Mouse (Mus musculus) hindbrain, embryonic 10.5 days (tissue): ENCODE results near the gene Slc36a2. TPM values are rescaled to one million over a fixed set of nuclear protein-coding genes. Genes with fewer than 3 reads are reported as not detected.

Experiments
- DNase-seq: peaks from one replicate; pipeline ENCODE4 v3.0.0-alpha.2; 2017; ENCODE audit warnings: low spot score
- H3K27ac ChIP-seq: fragments of 300-500 bp; sonication (generic); 2 replicates; pipeline ENCODE4 v1.5.1; 2016; ENCODE audit warnings: mild to moderate bottlenecking, moderate library complexity
- H3K27me3 ChIP-seq: fragments of 300-500 bp; sonication (generic); 2 replicates; pipeline ENCODE4 v1.6.1; 2016; ENCODE audit warnings: mild to moderate bottlenecking; ENCODE audit not compliant: poor library complexity, insufficient read depth, severe bottlenecking
- H3K36me3 ChIP-seq: fragments of 300-500 bp; sonication (generic); 2 replicates; pipeline ENCODE4 v1.6.1; 2016; ENCODE audit warnings: mild to moderate bottlenecking, moderate library complexity
- H3K4me1 ChIP-seq: fragments of 300-500 bp; sonication (generic); replicated peaks from 2 replicates; pipeline ENCODE4 v1.6.1; 2016; ENCODE audit warnings: mild to moderate bottlenecking
- H3K4me3 ChIP-seq: fragments of 300-500 bp; sonication (generic); 2 replicates; pipeline ENCODE4 v1.5.1; 2016; ENCODE audit warnings: mild to moderate bottlenecking, moderate library complexity
- H3K9me3 ChIP-seq: fragments of 300-500 bp; sonication (generic); 2 replicates; pipeline ENCODE4 v1.6.1; 2016; ENCODE audit warnings: mild to moderate bottlenecking, moderate library complexity
- WGBS: fragments of 180-500 bp; shearing (Covaris S2); methylation state at CpG from one replicate; pipeline ENCODE4 v1.1.7; 2016; 5-methylcytosine and 5-hydroxymethylcytosine counted together
- polyA plus RNA-seq: library from polyadenylated mRNA; unstranded; fragments of >200 nt; fragmentation: Nextera tagmentation; extraction: Ambion mirVana; gene quantifications from 2 replicates; pipeline ENCODE4 v1.2.1, GENCODE M21; 2016

Gene Slc36a2
- polyA plus RNA-seq: 0.97 and 1.0 TPM in 2 replicates

DNA sequence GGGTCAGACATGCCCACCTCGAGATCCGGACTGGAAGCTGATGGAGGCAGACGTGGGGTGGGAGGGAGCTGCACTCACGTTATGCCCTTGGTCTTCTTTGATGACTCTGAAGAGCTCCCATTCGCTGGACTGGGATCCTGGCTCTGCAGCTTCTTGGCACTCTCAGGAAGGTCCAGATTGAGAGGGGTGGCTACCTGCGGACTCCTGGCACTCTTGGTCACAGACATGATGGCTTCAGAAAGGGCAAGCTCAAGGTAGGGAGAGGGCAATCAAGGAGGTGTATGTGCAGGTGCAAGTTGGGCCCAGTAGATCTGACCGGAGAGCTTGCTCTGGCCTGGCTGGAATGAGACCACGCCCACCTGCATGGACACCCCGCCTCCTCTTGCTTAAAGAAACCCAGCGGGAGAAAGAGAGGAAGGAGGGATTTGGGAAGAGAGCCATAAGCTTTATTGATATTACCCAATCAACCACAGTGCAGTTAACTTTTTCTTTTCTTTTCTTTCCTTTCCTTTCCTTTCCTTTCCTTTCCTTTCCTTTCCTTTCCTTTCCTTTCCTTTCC lies at the start of gene Slc36a2:
Slc36a2 (minus strand) TSS at position 345 of the 559 bp plus-strand sequence.
- no peak within 1 kb of the TSS for H3K4me3 ChIP-seq
- no peaks in the 10 kb centered on the region for H3K27me3 ChIP-seq
- no peak within 1 kb of the TSS for H3K27ac ChIP-seq
- no peaks in the 10 kb centered on the region for H3K9me3 ChIP-seq
- no peaks in the 10 kb centered on the region for H3K36me3 ChIP-seq
- WGBS: 27% methylated on average over 10 of the region's 10 CpGs
- H3K4me1 ChIP-seq: peaks cover 20% of the 10 kb centered on the region
- DNase-seq: no peak

DNA sequence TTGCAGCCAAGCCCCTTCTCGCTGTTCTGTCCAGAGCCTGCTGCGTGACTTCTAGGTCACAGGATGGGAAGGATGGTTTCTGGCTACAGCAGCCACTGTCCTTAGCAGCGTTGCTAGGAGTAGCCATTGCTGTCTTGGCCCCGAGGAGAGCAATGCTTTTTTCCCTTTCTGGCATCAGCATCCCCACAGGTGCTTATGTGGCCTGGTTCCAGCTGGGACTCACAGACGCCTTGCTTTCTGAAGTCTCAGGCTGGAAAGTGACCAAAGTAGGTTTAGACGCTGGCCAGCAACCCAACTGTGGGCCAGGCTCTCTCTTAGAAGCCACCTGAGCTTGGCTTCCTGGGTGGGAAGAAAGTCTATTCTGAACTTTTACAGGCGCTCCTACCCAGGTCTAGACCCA lies 49.4 kb upstream of the Slc36a2 start:
- Histone ChIP-seq H3K36me3 (peaks cover 19% of the 10 kb centered on the region), H3K9me3 (no peaks in the 10 kb centered on the region), H3K4me1 (0 out of 2 replicates have a peak, but pooled peaks cover 2% of the 10 kb centered on the region), H3K27ac (no peak overlapping the region), H3K27me3 (no peaks in the 10 kb centered on the region), H3K4me3 (no peak overlapping the region)
- 90% methylated on average over 7 of the region's 7 CpGs for WGBS
- no peak for DNase-seq

DNA sequence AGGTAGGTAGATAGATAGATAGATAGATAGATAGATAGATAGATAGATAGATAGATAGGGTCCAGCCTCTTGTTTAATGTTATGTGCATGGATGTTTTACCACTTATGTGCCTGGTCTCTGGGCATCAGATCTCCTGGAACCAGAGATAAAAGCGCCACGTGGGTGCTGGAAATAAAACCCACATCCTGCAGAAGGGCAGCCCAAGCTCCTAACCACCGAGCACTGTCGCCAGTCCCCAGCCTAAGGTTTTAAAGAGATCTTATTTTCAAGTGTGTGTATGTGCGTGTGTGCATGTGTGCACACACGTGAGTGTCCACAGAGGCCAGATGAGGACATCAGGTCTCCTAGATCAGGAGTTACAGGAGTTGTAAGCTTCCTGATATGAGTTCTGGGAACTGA lies 46.2 kb upstream of the Slc36a2 start:
- Histone ChIP-seq H3K4me3 (no peak overlapping the region), H3K27me3 (no peaks in the 10 kb centered on the region), H3K27ac (no peak overlapping the region), H3K4me1 (0 out of 2 replicates have a peak, but pooled peaks cover 2% of the 10 kb centered on the region), H3K9me3 (no peaks in the 10 kb centered on the region), H3K36me3 (peaks cover 32% of the 10 kb centered on the region)
- DNase-seq: no peak
- WGBS: 90% methylated on average over 6 of the region's 6 CpGs

DNA sequence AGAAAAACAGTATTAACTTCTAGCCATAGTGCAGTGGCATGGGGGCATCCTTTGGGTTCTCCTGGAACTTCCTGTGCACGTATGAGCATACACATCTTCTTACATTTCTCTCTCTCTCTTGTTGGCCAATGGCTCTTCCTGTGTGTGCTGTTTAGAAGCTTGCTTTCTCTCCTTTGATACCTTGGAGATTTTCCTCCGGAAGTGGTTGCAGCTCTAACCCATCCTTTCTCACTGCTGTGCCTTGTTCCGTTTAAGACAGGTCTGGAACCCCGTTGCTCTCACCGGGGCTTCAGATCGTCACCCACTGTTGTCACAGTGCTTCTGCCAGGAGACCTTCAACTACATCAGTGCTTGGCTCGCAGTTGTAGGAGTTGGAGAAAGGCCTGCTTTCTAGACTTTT lies 36.4 kb upstream of the Slc36a2 start:
- WGBS: 89% methylated on average over 7 of the region's 7 CpGs
- Histone ChIP-seq H3K4me3 (no peak overlapping the region), H3K27me3 (no peaks in the 10 kb centered on the region), H3K4me1 (no peaks in the 10 kb centered on the region), H3K9me3 (no peaks in the 10 kb centered on the region), H3K36me3 (peaks cover 68% of the 10 kb centered on the region), H3K27ac (no peak overlapping the region)
- DNase-seq: no peak

DNA sequence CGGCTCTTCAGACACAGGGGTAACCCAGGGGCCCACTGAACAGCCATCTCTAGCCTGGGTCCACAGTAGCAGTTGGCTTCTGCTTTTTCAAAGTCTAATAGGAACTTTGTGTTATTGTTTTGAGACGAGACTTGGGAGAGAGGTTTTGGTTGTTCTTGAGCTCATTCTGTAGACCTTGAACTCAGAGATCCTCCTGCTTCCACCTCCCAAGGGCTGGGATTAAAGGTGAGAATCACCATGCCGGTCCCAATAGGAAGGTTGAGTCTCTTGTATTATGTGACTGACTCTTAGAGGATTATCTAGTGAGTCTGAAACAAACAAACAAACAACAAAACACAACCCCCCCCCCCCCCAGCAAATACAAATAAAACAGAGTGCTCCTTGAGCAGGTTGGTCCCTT lies 33.6 kb upstream of the Slc36a2 start:
- Histone ChIP-seq H3K4me3 (no peak overlapping the region), H3K9me3 (no peaks in the 10 kb centered on the region), H3K36me3 (peaks cover 42% of the 10 kb centered on the region), H3K4me1 (no peaks in the 10 kb centered on the region), H3K27me3 (no peaks in the 10 kb centered on the region), H3K27ac (no peak overlapping the region)
- 91% methylated on average over 3 of the region's 3 CpGs for WGBS
- DNase-seq: no peak

DNA sequence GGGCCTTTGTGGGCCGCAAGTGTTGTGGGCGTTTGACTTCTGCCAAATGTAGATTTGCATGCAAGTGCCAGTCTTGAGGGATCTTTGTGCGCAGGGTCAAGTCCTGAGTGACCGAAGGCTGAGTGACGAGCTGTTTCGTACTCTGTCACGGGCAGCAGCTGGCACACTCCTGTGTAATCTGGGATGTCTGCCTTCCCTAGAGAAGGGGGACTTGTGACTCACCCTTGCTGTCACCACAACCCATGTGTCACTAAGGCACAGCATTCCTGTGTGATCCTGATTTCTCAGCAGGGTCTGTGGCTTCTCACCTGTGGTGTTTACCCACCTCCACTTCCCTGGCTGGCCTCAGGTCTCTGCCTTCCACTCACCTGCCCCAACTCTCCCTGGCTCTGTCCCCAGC lies 33.0 kb upstream of the Slc36a2 start:
- Histone ChIP-seq H3K4me3 (no peak overlapping the region), H3K27ac (no peak overlapping the region), H3K27me3 (no peaks in the 10 kb centered on the region), H3K4me1 (no peaks in the 10 kb centered on the region), H3K9me3 (0 out of 2 replicates have a peak, but pooled peaks cover under 1% of the 10 kb centered on the region), H3K36me3 (peaks cover 36% of the 10 kb centered on the region)
- DNase-seq: no peak
- 94% methylated on average over 7 of the region's 7 CpGs for WGBS

DNA sequence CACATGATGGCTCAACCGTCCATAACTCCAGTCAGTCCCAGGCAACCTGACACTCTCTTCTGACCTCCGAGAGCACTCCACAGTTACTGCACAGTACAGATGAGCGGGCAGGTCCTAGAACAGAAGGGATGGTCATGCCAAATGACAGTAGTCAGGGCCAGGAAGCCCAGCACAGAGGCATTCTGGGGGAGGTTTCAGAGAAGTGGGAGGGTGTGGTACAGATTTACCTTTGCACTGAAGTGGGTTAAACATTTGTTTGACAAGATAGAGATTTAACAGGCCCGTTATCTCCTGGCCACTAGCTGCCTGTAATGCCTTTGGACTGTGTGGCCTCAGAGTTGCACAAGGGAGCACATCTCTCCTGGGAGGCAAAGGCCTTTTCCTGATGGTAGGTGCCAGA lies 32.5 kb upstream of the Slc36a2 start:
- WGBS: 85% methylated on average over 4 of the region's 4 CpGs
- no peak for DNase-seq

DNA sequence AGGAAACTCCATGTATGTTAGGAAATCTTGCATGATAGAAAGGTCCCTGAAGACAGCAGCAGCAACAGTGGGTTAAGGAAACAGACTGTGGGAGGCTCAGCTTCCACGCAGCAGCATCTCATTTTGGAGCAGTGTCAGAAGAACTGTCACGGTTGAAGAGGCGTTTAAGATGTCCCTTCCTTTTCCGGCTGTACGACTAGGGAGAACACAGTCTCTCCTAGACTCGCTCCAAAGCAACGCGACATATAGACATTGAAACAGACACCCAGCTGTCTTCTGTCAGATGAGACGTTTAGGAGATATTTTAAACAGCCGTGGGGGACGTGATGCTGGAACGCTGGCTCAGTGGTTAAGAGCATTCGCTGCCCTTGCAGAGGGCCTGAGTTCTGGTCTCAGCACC lies 32.0 kb upstream of the Slc36a2 start:
- no peaks in the 10 kb centered on the region for H3K4me1 ChIP-seq
- WGBS: 86% methylated on average over 13 of the region's 13 CpGs
- H3K27ac ChIP-seq: no peak overlapping the region
- H3K27me3 ChIP-seq: no peaks in the 10 kb centered on the region
- DNase-seq: no peak
- peaks cover 5% of the 10 kb centered on the region; the same call in 1 of the 2 replicates for H3K9me3 ChIP-seq
- H3K4me3 ChIP-seq: no peak overlapping the region
- H3K36me3 ChIP-seq: peaks cover 30% of the 10 kb centered on the region

More for the DNA sequence above, 32.5 kb upstream of the Slc36a2 start:
- Histone ChIP-seq H3K27me3 (no peaks in the 10 kb centered on the region), H3K27ac (no peak overlapping the region), H3K9me3 (peaks cover 5% of the 10 kb centered on the region; the same call in 1 of the 2 replicates), H3K4me1 (no peaks in the 10 kb centered on the region), H3K36me3 (peaks cover 34% of the 10 kb centered on the region), H3K4me3 (no peak overlapping the region)

DNA sequence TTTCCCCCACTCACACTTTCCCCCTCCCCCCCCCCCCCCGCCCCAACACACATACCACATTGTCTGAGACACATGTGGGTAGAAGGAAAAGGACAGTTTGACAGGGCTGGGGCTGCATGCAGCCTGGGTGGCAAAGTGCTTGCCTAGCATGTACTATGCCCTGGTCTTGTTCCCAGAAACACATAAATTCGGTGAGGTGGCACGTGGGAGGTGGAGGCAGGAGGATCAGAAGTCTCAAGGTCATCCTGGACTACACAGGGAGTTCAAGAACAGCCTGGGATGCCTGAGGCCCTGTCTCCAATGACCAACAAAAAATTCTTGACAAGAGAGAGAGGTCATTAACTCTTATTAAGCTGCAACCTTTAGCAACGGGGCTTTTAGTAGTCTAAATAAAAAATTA lies 31.2 kb upstream of the Slc36a2 start:
- H3K4me3 ChIP-seq: no peak overlapping the region
- peaks cover 22% of the 10 kb centered on the region for H3K36me3 ChIP-seq
- peaks cover 5% of the 10 kb centered on the region; the same call in 1 of the 2 replicates for H3K9me3 ChIP-seq
- H3K4me1 ChIP-seq: peaks cover 4% of the 10 kb centered on the region
- no peak overlapping the region for H3K27ac ChIP-seq
- H3K27me3 ChIP-seq: no peaks in the 10 kb centered on the region
- no peak for DNase-seq
- 71% methylated on average over 4 of the region's 4 CpGs for WGBS

DNA sequence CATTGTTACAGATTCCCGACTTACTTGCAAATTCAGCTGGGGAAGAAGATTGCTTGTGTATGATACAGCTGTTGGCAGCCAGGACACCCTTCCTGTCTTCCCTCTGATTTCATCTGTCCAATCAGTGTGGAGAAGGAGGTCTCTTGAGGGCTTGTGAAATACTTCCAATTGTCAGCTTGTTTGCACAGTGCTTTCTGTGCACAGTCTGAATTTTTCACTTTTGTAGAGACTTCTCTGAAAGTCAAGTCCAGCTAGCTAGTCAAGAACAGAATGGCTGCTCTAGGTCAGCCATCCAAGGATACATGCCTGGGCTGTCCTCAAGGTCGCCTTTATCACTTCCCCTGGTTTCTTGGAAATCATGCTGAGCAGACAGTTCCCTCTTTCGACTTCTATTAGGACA lies 30.1 kb upstream of the Slc36a2 start:
- Histone ChIP-seq H3K36me3 (peaks cover 15% of the 10 kb centered on the region), H3K4me3 (no peak overlapping the region), H3K9me3 (peaks cover 5% of the 10 kb centered on the region; the same call in 1 of the 2 replicates), H3K27me3 (no peaks in the 10 kb centered on the region), H3K4me1 (peaks cover 11% of the 10 kb centered on the region), H3K27ac (no peak overlapping the region)
- WGBS: 88% methylated on average over 3 of the region's 3 CpGs
- no peak for DNase-seq

DNA sequence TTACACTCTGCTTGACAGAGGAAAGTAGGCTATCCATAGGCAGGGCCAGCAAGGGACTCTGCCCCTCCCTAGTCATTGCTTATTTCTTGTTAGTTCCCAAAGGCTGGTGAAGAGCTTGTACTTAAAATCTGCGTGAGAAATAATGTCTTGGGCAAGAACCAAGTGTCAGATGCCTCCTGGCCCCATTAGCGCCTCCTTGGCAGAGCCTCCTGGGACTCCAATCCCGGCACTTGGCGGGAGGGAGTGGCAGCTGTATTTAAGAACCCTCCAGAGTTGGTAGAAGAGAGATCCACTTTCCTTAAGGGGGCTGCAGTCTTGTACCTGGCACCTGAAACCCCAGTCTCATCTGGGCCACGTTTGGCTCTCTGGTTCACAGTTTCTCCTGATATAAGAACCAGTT lies 29.3 kb upstream of the Slc36a2 start:
- peaks cover 7% of the 10 kb centered on the region for H3K36me3 ChIP-seq
- peaks cover 5% of the 10 kb centered on the region; the same call in 1 of the 2 replicates for H3K9me3 ChIP-seq
- WGBS: 87% methylated on average over 5 of the region's 5 CpGs
- peaks cover 17% of the 10 kb centered on the region for H3K4me1 ChIP-seq
- no peak overlapping the region for H3K4me3 ChIP-seq
- no peak for DNase-seq
- no peak overlapping the region for H3K27ac ChIP-seq
- no peaks in the 10 kb centered on the region for H3K27me3 ChIP-seq

DNA sequence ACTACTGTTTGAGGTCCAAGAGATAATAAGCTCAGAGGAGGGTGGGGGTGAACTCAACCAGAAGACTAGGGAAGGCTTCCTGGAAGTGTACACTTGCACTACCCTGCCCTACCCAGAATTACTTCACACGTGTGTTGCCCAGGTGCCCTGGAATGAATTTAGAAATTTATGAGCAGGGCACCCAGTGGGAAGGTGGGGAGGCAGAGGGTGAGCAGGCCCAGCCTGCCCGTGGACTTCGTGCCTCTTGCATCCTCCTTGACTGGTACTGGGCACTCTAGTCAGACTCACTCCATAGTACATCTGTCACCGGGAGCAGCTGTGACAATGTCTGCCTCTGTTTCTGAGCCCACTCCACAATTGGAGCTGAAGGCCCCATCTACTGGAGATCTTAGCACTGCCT lies 28.6 kb upstream of the Slc36a2 start:
- H3K36me3 ChIP-seq: peaks cover 3% of the 10 kb centered on the region
- no peaks in the 10 kb centered on the region for H3K27me3 ChIP-seq
- H3K4me3 ChIP-seq: no peak overlapping the region
- WGBS: 93% methylated on average over 4 of the region's 4 CpGs
- no peak for DNase-seq
- no peak overlapping the region for H3K27ac ChIP-seq
- peaks cover 17% of the 10 kb centered on the region for H3K4me1 ChIP-seq
- peaks cover 5% of the 10 kb centered on the region; the same call in 1 of the 2 replicates for H3K9me3 ChIP-seq

DNA sequence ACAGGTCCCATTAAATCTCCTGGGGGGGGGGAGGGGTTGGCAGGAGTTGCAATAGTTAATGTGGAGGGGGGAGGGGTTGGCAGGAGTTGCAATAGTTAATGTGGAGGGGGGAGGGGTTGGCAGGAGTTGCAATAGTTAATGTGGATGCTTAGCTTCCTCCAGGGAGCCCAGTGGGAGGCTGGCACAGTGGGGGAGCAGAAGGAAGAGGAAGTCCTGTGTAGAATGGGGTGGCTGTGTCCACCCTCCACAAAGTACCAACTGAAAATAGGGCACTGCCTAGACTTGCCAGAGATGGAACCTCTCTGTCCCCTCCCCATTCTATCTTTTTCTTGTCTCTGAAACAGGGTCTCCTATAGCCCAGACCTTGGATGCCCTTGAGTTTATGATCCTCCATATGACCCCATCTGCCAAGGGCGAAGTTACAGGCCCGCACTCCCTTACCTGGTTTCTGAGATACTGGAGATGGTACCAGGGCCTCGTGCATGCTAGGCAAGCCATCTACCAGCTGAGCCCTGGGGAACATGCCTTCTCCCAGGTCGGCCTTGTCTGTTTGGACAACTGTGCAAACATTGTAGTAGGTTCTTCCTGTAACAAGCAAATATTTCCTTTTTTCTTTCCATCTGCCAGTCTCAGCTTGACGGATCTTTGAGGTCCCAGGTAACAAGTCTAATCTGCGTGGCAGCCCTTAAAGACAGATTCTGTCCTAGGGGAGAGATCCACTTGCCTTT lies 24.9 kb upstream of the Slc36a2 start:
- no peak overlapping the region for H3K27ac ChIP-seq
- no peak overlapping the region for H3K4me3 ChIP-seq
- H3K9me3 ChIP-seq: peaks cover 5% of the 10 kb centered on the region; the same call in 1 of the 2 replicates
- H3K4me1 ChIP-seq: peaks cover 32% of the 10 kb centered on the region
- WGBS: 76% methylated on average over 6 of the region's 6 CpGs
- no peak for DNase-seq
- peaks cover 3% of the 10 kb centered on the region for H3K36me3 ChIP-seq
- H3K27me3 ChIP-seq: no peaks in the 10 kb centered on the region
